Mouse (Mus musculus): ENCODE measurements around the gene Galnt6. TPM values are rescaled to one million over a fixed set of nuclear protein-coding genes. Genes with fewer than 3 reads are reported as not detected.
"Not testable (repeated sequence)": the region's sequence is repeated elsewhere in the genome, so short reads cannot be mapped to it uniquely, and the experiment has no call there.

Gene Galnt6
- polyA plus RNA-seq (2015; fragmentation: Nextera tagmentation; extraction: Ambion mirVana) = 0.11 and 0.22 TPM in 2 replicates

DNA sequence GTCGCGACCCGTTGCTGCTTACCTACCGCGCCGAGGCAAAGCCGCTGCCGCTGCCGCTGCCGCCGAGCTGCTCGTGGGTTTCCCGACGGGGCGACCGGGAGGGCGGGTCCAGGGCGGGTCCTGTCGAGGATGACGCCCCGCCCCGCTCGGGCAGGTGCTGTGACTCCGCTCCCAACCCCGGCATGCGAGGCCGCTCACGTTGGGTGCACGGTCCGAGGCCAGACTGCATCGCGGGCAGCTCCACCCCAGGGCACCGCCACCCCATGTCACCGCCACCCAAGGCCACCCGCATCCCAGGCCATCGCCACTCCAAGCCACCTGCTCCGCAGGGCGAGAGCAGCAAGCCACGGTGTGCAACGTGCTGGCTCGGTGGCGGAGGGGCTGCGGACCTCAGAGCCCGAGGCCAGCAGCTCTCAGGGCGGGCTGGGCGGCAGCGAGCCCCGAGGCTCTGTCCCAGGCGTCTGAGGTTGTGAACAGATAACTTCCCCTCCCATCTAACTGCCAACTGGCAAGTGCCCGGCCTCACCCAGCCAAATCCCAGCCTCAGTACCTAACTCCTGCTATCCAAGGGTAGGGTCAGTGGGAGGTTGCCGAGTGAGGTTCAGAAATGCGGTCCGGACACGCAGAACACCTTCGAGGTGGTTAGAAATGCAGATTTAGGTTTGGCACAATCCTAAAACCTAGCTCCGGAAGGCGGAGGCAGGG lies at the start of gene Galnt6:
Galnt6 (minus strand) TSS at position 96 of the 705 bp plus-strand sequence.
- Histone ChIP-seq H3K36me3 (replicated peaks) (no peaks in the 10 kb centered on the region), H3K4me1 (peaks cover 8% of the 10 kb centered on the region), H3K9ac (peak within 1 kb of the TSS; percentile 12; the same call in 1 of the 2 replicates), H3K9me3 (no peaks in the 10 kb centered on the region), H3K27me3 (replicated peaks) (peaks cover 41% of the 10 kb centered on the region), H3K4me3 (peak within 1 kb of the TSS; percentile 35), H3K4me2 (peak within 1 kb of the TSS; percentile 54), H3K27ac (no peak within 1 kb of the TSS)
- WGBS = 6% methylated on average over 44 of the region's 57 CpGs
- ATAC-seq (replicated peaks) = no peak

DNA sequence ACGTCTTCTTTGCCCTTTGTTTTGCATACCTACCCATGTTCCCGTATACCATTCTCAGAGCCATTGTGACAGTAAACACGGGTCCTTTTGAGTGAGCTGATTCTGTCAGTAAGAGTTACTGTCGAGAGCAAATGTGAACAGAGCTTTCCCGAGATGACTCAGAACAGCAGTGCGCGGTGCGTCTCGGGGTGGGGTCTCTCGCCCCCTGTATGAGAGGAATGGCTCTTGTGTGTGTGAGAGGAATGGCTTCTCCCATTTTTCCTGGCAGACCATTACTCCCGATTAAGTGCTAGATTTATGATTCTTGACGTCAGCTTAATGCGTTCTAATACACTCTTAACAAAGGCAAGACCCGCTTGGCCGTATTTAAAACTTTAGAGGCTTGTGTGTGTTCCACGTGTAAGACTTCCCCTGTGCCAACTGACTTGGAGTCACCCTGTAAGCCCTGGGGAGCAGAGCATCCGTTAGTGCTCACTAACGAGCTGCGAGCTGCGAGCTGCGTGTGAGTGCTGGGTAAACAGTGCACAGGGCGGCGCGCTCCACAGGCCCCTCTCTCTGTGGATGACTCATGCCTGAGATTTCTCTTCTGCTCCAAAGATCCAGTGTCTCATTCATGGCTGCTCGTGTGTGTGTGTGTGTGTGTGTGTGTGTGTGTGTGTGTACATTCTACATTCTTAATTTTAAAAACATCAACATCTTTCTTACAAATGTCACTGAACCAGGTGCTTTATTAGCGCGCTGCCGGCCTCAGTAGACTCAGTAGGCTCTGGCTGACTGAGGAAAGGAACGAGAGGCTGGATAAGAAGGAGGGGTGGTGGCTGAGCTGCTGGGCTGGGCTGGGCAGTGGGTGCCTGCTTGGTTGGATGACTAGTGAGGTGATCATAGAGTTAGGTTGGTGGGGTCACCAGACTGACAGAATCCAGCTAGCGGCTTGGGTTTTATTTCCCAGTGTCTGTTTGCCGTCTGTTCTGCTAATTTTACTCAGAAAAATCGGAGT lies 48.1 kb upstream of the Galnt6 start:
- Histone ChIP-seq H3K4me3 (no peak overlapping the region), H3K36me3 (replicated peaks) (no peaks in the 10 kb centered on the region), H3K9me3 (no peaks in the 10 kb centered on the region), H3K4me1 (no peaks in the 10 kb centered on the region; the same call in 1 of the 2 replicates), H3K27ac (no peak overlapping the region), H3K4me2 (no peak overlapping the region), H3K9ac (no peak overlapping the region), H3K27me3 (replicated peaks) (no peaks in the 10 kb centered on the region)
- ATAC-seq (replicated peaks) = no peak
- WGBS = 66% methylated on average over 32 of the region's 32 CpGs

DNA sequence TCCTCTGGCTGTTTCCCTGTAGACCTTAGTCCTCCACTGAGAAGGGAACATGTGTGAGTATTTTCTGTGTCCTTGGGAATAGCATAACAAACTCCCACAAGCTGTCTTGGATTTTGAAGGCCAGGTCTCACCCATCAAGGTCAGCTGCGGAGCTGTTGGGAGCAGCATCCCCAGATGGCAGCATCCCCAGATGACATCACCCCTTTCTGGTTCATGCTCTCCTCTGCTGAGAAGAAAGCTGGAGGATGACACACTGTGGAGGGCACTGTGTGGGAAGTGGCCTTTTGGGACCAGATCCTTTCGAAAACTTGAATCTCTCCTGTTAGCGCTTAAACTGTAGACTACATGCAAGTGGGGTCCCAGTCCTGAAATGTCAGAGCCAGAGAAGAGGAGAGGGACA lies 47.2 kb upstream of the Galnt6 start:
- Histone ChIP-seq H3K9me3 (no peaks in the 10 kb centered on the region), H3K9ac (no peak overlapping the region), H3K4me2 (no peak overlapping the region), H3K27me3 (replicated peaks) (no peaks in the 10 kb centered on the region), H3K4me3 (no peak overlapping the region), H3K27ac (no peak overlapping the region), H3K4me1 (no peaks in the 10 kb centered on the region; the same call in 1 of the 2 replicates), H3K36me3 (replicated peaks) (no peaks in the 10 kb centered on the region)
- ATAC-seq (replicated peaks) = no peak
- WGBS = 96% methylated on average over 3 of the region's 3 CpGs

DNA sequence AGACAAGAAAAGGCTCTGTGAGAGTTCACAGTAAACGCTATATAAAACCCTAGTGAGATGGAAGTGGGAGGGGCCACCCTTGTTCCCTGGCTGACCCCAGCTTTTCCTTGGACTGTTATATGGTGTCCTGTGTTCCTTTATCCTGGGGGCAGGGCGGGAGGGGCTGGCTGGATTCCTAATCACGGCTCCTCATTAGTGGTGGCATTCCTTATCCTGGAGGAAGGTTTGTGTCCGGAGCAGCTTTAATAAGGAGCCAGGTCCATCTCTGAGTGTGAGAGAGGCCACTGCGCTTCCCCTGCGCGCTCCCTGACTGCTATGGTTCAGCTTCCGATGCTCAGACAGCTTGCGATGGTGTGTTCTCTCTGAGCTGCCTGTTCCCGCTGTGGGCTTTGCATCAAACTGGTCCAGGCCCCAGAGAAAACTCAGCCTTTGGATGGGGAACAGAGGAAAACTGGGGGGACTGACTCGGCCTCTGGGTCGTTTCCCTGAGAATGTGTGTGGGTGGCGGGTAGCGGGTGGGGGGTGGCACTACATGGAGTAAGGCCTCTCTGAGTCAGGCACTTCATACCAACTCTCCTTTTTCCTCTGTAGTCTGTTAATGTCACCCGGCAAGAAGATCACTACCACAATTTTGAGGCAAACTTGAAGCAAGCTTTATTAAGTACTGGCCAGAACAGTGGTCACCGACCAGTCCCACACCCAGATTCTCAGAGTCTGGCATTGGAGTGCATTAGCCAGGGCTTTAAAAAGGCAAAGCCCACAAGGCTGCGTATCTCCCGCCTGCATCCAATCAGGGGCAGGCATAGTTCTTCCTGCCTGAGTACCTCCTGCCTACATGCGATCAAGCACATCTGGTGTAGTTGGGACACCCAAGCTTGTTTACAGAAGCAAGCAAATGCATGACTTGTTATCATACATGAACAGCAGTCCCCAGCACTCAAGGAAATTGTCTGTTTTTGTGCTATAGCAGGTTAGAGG lies 46.3 kb upstream of the Galnt6 start:
- ATAC-seq (replicated peaks) = no peak
- Histone ChIP-seq H3K9ac (no peak overlapping the region), H3K4me2 (no peak overlapping the region), H3K27me3 (replicated peaks) (no peaks in the 10 kb centered on the region), H3K9me3 (no peaks in the 10 kb centered on the region), H3K4me3 (no peak overlapping the region), H3K36me3 (replicated peaks) (no peaks in the 10 kb centered on the region), H3K4me1 (no peaks in the 10 kb centered on the region; the same call in 1 of the 2 replicates), H3K27ac (no peak overlapping the region)
- WGBS = 61% methylated on average over 19 of the region's 19 CpGs

DNA sequence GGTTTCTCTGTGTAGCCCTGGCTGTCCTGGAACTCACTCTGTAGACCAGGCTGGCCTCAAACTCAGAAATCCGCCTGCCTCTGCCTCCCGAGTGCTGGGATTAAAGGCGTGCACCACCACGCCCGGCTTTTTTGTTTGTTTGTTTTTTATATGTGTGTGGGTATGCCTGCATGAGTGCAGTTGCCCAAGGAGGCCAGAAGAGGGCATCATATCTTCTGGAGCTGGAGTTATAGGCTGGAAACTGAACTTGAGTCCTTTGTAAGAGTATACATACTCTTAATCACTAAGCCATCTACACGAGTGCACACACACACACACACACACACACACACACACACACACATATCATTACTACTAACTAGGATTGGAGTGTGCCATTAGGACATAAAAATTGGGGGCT lies 44.7 kb upstream of the Galnt6 start:
- H3K4me2 ChIP-seq; H3K4me1 ChIP-seq; H3K27ac ChIP-seq; ATAC-seq (replicated peaks); H3K36me3 ChIP-seq (replicated peaks); H3K4me3 ChIP-seq; H3K9me3 ChIP-seq; H3K9ac ChIP-seq; H3K27me3 ChIP-seq (replicated peaks): not testable (repeated sequence)
- WGBS = 96% methylated on average over 6 of the region's 6 CpGs

DNA sequence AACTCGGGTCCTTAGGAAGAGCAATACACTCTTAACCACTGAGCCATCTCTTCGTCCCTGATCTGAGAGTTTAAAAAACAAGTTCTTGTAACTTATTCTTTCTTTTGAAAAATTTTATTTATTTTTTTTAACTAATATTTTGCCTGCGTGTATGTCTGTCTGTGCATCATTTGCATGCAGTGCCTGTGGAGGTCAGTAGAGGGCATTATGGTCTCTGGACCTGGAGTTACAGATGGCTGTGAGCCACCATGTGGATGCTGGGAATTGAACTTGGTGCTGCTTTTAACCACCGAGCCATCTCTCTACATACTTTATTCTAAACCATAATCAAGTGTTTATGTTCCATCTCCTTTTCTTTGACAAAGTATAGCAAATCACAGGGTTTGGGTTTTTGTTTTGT lies 43.5 kb upstream of the Galnt6 start:
- H3K4me1 ChIP-seq = no peaks in the 10 kb centered on the region; the same call in 1 of the 2 replicates
- no peaks in the 10 kb centered on the region for H3K27me3 ChIP-seq (replicated peaks)
- no peak overlapping the region for H3K27ac ChIP-seq
- no peak for ATAC-seq (replicated peaks)
- no peak overlapping the region for H3K4me2 ChIP-seq
- H3K9me3 ChIP-seq = no peaks in the 10 kb centered on the region
- H3K4me3 ChIP-seq = no peak overlapping the region
- no peak overlapping the region for H3K9ac ChIP-seq
- 91% methylated on average over 4 of the region's 4 CpGs for WGBS
- H3K36me3 ChIP-seq (replicated peaks) = peaks cover 6% of the 10 kb centered on the region; the same call in 1 of the 2 replicates

DNA sequence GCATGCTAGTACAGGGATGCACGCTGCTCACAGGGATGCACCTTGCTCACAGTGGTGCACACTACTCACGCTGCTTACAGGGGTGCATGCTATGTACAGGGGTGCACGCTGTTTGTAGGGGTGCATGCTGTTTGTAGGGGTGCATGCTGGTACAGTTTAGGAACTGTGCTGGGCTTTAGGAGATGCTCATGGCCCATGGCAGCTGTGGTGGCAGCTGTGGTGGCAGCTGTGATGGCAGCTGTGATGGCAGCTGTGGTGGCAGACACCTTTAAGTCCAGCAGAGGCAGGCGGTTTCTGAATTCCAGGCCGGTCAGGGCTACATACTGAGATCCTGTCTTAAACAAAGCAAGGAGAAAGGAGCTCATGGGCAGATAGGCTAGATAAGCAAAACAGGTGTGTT lies 41.2 kb upstream of the Galnt6 start:
- H3K9me3 ChIP-seq = no peaks in the 10 kb centered on the region
- WGBS = 98% methylated on average over 5 of the region's 5 CpGs
- peaks cover 6% of the 10 kb centered on the region; the same call in 1 of the 2 replicates for H3K36me3 ChIP-seq (replicated peaks)
- H3K4me1 ChIP-seq = no peaks in the 10 kb centered on the region
- no peak overlapping the region for H3K9ac ChIP-seq
- H3K27me3 ChIP-seq (replicated peaks) = no peaks in the 10 kb centered on the region
- H3K4me3 ChIP-seq = no peak overlapping the region
- no peak overlapping the region for H3K27ac ChIP-seq
- H3K4me2 ChIP-seq = no peak overlapping the region
- 0 out of 2 replicates have a peak, but pooled peaks have one; percentile 39 for ATAC-seq (replicated peaks)

DNA sequence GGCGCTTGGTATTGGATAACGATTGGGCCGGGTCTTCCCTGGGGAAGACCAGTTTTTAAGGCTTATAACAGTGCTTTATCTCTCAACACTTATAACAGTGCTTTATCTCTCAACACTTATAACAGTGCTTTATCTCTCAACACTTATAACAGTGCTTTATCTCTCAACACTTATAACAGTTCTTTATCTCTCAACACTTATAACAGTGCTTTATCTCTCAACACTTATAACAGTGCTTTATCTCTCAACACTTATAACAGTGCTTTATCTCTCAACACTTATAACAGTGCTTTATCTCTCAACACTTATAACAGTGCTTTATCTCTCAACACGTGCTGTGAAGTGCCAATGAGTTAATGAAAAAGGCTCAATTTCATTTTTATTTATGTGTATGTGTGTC lies 39.8 kb upstream of the Galnt6 start:
- not testable (repeated sequence) for H3K9ac ChIP-seq; H3K9me3 ChIP-seq; H3K4me2 ChIP-seq; H3K4me3 ChIP-seq; H3K4me1 ChIP-seq; H3K27me3 ChIP-seq (replicated peaks); ATAC-seq (replicated peaks); H3K36me3 ChIP-seq (replicated peaks); H3K27ac ChIP-seq
- WGBS = 90% methylated on average over 4 of the region's 4 CpGs

DNA sequence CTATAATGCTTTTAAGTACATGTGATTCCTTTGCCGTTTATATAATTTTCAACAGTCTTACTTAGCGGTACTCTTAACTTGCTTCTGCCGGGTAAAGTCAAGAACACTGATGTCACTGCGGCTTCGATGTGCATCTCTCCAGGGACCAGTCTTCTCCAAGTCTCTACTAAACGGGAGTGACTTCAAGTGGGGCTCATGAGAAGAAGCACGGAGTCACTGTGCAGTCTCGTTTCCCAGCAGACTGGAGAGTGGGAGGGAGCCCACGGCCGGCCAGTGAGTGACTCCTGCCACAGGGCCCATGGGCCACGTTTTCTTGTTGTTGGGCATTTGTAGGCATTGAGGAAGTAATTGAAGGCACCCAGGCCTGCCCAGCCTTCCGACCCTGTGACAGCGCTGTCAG lies 38.7 kb upstream of the Galnt6 start:
- Histone ChIP-seq H3K4me2 (no peak overlapping the region), H3K4me3 (no peak overlapping the region), H3K36me3 (replicated peaks) (peaks cover 6% of the 10 kb centered on the region; the same call in 1 of the 2 replicates), H3K9ac (no peak overlapping the region), H3K27ac (no peak overlapping the region), H3K4me1 (peaks cover 10% of the 10 kb centered on the region), H3K27me3 (replicated peaks) (no peaks in the 10 kb centered on the region), H3K9me3 (no peaks in the 10 kb centered on the region)
- ATAC-seq (replicated peaks) = no peak
- 91% methylated on average over 13 of the region's 13 CpGs for WGBS

DNA sequence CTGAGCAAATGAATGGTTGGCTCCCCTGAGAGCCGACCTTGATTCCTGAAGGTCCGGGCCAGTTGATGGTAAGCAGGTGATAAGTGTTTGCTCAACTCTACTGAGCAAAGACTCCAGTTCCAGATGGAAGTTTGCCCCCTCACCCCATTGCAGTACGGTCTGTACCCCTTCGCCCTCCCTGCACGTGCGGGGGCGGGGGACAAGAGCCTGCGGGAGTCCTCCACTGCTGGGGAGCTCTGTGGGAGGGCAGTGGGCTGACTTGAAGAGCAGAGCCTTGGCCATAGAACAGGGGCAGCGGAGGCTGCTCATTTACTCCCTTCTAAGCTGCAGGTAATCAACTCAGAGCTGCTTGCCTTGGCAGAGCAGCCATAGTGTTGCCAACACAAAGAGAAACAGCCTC lies 37.6 kb upstream of the Galnt6 start:
- Histone ChIP-seq H3K4me2 (no peak overlapping the region), H3K36me3 (replicated peaks) (peaks cover 6% of the 10 kb centered on the region; the same call in 1 of the 2 replicates), H3K9ac (no peak overlapping the region), H3K9me3 (no peaks in the 10 kb centered on the region), H3K4me1 (peaks cover 14% of the 10 kb centered on the region), H3K27me3 (replicated peaks) (no peaks in the 10 kb centered on the region), H3K4me3 (no peak overlapping the region), H3K27ac (no peak overlapping the region)
- ATAC-seq (replicated peaks) = no peak
- 72% methylated on average over 9 of the region's 9 CpGs for WGBS

DNA sequence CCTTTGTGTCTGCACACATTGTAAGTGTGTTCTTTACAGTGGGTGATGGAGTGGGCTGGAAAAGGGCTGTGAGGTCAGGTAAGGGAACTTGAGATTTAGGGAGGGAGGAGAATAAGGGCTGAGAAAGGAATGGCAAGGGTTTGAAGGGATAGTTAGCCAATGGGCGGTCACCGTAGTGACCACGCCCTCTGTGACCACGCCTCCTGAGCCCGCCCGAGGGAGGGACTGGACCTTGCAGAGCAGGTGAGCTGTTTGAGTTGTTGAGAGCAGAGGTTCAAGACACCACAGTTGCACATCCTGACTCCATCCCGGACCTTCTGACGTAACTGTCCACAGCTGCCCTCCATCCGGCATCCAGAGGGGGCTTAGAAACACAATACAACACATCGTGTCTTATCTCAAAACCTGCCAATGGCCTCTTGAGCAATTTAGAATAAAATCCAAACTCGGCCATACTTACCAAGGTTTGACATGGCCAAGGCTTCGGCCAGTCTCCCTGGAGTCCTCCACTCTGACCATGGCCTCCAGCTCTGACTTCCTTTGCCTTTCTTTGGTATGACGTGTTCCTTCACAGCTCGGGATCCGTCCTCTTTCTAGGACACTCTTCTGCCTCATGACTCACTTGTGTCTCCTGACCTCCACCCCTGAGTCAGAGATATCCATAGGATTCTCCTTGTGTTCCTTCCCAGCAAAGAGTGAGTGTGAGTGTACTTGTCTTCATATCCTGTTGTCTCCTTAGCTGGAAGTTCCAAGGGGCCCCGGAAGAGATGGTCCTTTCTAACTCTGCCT lies 35.2 kb upstream of the Galnt6 start:
- 86% methylated on average over 16 of the region's 16 CpGs for WGBS
- peaks cover 3% of the 10 kb centered on the region; the same call in 1 of the 2 replicates for H3K36me3 ChIP-seq (replicated peaks)
- H3K9me3 ChIP-seq = no peaks in the 10 kb centered on the region
- no peak overlapping the region for H3K4me3 ChIP-seq
- peaks cover 25% of the 10 kb centered on the region for H3K4me1 ChIP-seq
- ATAC-seq (replicated peaks) = no peak
- no peaks in the 10 kb centered on the region for H3K27me3 ChIP-seq (replicated peaks)
- no peak overlapping the region for H3K27ac ChIP-seq
- H3K4me2 ChIP-seq = no peak overlapping the region
- H3K9ac ChIP-seq = no peak overlapping the region
